Mouse (Mus musculus) spleen, adult 12 weeks (tissue): ENCODE measurements around the gene Rap2c.

ENCODE experiments used
- DNase-seq: peaks from one replicate; pipeline ENCODE4 v3.0.0; 2022; ENCODE audit warnings: low spot score

Gene Rap2c

DNA sequence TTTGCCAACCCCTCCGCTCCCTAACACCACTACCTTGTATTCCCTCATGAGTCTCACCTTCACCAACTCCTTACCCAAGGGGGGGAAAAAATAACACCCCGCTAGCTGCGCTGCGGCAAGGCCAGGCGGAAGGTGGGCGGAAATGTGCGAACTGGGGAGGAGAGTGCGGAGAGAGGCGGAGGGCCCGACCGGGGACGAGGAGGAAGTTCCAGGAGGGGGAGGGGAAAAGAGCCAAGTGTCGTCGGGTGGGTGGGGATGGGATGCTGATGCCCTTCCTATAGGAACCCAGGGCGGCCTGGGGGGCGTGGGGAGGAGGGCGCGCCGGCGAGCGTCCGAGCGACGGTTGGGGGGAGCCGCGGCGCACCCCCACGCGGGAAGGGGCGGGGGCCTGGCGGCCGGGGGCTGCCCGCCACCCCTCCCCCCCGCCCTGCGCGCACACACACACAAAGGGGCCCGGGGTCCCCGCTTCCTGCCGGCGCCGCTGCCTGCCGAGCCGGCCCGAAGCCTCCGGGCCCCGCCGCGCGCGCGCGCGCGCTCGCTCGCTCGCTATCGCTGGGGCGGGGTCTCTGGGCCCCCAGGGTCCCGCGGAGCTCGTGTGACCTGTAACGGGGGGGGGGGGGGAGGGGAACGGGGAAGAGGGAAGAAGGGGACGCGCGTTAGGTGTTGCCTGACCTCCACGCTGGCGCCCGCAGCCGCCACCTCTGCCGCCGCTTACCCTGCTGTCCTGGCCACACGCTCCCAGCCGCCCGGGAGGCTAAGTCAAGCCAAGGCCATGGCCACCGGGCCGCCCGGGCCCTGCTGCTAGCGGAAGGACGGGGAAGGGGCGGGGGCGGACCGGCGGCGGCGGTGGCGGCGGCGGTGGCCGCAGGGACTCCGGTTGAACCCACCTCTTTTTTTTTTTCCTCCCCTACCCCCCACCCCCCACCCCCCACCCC, at the start of gene Rap2c:
Gene Rap2c (minus strand): TSS at position 168 of the 935 bp plus-strand sequence.
- DNase-seq: peak; percentile 33

- no peak for DNase-seq
Measured at GRCm38 (mm10) chrX:51066539-51067286, 48.9 kb upstream of the Rap2c start.

DNA sequence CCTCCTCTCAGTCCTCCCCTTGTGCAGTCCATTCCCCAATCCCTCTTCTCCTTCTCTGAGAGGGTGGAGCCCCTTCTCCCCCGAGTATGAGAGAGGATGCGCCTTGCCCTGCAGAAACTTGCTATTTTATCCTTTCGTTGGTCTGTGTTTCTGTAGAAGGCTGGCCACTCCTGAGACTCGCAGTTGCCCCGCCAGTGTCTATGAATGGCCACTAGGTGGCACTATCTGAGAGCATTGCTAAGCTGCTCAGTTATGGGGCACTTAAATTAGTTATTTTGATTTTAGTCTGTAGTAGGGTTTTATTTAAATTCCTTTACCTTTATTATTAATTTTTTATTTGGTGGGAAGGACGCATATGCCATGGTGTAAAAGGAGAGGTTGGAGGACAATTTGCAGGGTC, 48.0 kb upstream of the Rap2c start:
- peak; percentile 21 for DNase-seq

DNA sequence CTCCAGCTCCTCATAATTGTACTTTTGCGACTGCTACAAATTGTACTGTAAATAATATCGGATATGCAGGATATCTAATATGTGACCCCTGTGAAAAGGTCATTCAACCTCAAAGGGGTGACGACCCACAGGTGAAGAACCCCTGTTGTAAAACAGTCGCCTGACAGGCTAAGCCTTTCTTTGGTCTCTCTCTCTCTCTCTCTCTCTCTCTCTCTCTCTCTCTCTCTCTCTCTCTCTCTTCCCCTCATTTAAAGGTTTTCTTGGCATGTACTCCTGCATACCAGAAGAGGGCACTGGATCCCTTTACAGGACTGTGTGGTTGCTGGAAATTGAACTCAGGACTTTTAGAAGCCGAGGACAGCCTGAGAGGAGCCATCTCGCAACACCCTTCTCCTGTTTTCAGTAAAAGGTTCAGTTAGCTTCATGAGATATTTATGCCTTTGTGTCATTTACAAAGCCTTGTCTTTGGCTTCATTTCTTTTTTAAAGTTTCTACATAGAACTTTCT, 47.4 kb upstream of the Rap2c start:
- DNase-seq: no peak

DNA sequence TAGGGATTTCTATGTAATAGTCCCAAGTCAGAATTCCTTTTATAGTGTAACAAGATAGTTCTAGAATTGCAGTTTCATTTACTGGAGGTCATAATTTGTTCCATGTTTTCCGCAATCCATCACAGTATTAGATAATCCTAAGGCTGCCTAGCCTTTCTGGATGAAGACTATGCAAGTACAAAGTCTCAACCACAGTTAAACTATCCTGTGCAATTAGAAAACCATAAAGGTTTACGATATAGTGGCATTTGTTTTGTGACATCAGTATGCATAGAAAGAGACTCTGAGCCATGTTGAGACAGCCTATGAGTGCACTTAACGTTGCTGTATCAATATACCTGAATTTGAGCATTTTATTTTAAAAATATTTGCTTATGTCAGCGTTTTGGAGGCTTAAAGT, 42.4 kb upstream of the Rap2c start:
- DNase-seq: no peak

DNA sequence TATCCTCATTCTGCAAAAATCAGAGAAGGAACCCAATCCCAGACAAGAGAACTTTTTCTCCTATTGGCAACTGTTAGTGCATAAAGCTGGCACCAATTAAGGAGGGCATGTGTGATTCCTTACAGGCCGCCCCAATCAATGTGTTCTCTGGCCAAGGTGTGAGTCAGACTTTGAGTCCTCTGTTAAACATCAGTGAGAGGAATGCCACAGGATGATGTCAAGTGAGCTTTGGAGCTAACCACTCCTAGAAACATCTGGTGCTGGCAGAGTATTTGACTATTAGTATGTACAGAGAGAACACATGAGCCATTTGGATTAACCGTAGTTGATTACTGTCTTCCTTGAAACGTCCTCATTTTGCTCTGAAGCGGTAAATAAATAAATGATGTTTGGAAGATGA, 40.9 kb upstream of the Rap2c start:
- DNase-seq: no peak

GRCm38 (mm10) chrX:51058317-51058716, 40.5 kb upstream of the Rap2c start:
- no peak for DNase-seq

GRCm38 (mm10) chrX:51051680-51052461, 34.1 kb upstream of the Rap2c start:
- no peak for DNase-seq

- DNase-seq: no peak
Measured at GRCm38 (mm10) chrX:51035678-51036209, 17.9 kb upstream of the Rap2c start.

DNA sequence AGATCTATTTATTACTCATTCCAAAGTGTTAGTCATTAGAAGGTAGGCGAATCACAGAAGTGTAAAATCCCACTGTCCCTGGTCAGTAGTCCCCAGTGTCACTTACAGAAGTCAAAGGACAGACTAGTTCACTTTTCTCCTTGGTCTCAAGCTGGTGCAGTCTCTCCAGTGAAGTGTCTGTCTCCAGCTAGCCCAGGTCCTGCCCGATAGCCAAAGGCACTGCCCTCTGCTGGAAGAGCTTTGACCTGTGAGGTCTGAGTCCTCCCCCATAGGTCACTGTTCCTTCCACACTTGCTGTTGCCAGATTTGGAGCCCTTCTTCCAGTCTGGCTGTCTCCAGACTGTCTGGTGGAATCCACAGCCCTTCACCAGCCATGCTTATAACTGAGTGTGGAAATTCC, 2.1 kb upstream of the Rap2c start:
- peak; percentile 25 for DNase-seq

DNA sequence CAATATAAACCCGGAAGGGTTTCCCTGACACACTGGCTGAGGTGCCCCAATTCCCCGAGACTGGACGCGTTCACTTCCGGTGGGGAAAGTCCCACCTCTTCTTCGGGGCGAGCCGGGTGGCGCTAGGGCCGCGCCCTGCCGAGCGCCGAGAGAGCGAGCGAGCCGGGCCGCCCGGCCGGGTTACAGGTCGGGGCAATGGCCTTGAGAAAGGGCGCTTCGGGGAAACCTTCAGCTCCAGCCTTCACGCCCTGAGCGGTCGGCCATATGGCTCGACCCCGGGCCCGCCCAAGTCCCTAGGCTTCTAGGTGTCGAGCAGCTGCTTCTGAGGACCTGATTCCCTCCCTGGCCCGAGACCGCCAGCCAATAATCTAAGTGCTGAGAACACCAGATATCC, 965 bp upstream of the Rap2c start:
- peak; percentile 60 for DNase-seq

DNA sequence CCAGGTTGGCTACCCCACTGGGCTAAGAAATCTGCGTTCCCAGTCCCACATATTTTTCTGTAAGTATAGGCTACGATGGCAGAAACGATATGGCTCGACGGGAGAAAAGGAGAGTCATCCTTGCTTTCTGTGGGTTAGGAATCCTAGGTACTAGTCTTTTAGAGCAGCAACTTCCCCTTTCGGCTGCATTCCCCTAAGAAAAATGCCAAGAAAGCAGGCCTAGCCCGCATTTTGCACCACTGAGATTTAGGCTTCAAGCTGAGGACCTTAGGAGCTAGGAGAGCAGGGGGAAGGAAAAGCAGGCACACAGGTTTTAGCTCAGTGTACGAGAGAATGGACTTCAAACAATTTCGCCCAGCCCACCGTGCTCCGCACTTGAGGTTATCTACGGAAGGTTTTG, 892 bp downstream of the Rap2c start:
- no peak for DNase-seq

DNA sequence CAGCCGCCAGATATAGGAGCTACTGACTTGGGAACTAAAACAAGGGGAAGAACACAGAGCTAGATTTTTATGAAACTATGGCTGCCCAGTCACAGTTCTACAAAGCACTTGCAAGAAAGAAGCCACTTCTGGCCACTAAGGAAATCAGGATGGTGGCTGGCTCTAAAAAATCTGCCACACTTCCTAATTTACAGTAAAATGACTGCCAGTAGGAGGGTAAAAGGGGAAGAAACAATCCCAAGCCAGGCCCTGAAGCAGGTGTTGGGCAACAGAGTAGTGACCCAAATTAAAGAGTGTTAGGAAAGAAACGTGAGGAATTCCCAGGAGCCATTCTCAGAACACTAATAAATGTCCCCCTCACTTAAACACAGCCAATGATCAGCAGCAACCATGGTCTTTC, 5.5 kb downstream of the Rap2c start:
- no peak for DNase-seq

DNA sequence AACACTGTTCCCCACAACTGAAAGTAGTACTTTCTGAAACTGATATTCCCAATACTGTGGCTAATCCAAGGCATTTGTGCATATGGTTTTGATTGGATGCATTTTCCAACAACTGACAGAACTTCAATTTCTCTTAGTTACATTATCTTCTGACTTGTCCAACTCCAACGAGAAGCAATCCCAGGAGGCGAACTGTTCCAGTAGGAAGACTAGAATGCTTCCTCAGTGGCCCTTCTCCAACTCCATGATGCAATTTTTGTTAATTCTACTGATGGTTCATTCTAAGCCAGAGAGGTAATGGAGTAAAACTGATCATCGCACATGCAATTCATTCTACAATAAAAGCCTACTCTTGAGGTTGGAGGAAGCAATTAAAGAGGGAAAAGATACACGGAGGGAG, 7.5 kb downstream of the Rap2c start:
- no peak for DNase-seq

- DNase-seq: no peak
Measured at GRCm38 (mm10) chrX:51000791-51001190, 17.0 kb downstream of the Rap2c start.

DNA sequence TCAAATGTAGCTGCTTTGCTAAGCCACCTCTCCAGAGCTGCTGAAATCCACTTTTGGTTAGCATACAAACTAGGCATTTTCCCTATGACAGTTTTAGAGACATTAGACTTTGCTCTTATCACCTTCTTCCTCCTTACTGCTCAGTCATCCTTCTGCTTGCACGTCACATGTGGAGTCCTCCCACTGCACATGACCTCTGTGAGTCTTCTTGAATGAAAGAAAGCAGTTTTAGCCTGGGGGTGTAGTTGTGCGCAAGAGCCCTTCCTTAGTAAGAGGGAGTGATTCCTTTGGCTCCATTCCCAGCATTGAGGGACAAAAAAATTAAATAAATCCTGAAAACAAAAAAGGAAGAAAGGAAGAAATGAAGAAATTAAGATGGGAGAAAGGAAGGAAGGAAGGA, 22.5 kb downstream of the Rap2c start:
- DNase-seq: no peak

GRCm38 (mm10) chrX:50991324-50991723, 26.5 kb downstream of the Rap2c start:
- no peak for DNase-seq

GRCm38 (mm10) chrX:50989940-50990339, 27.9 kb downstream of the Rap2c start:
- no peak for DNase-seq

GRCm38 (mm10) chrX:50988581-50988980, 29.2 kb downstream of the Rap2c start:
- DNase-seq: no peak

- no peak for DNase-seq
Measured at GRCm38 (mm10) chrX:50978428-50978827, 39.4 kb downstream of the Rap2c start.

DNA sequence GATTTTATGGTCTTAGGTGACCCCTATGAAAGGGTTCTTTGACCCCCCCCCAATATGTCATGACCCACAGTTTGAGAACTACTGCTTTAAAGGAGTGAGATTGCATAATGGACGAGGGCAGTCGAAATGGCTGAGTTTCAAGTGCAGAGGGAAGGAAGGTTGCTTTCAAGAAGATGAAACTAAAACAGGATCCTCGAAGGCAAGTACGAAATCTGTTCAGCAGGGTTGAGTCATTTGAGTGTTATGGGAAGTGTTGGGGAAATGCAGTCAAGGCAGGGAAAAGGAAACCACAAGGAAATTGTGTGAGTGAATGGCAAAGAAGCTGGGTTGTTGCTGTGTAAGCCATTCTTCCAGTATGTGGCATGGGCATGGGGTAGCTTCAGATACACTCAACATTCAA, 45.7 kb downstream of the Rap2c start:
- no peak for DNase-seq

GRCm38 (mm10) chrX:50969907-50970306, 47.9 kb downstream of the Rap2c start:
- no peak for DNase-seq
